ENCODE assay signal across 7 mouse cellular contexts in the genomic region with DNA sequence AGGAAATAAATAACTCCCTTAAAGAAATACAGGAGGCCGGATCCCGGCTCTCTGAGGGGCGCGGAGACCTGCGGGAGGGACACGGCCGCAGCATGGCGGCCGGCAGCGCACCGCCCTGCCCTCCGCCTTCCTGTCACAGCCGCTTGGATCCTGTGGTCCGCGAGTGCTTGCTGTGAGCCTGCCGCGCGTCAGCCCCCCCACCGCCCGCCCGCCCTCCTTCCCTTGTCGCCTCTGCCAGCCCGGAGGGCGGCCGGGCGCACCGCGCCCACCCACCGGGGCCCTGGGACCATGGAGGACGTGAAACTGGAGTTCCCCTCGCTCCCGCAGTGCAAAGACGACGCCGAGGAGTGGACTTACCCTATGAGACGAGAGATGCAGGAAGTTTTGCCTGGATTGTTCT. TPM values are rescaled to one million over a fixed set of nuclear protein-coding genes. Genes with fewer than 3 reads are reported as not detected.
DNase-seq lines count a peak whose midpoint lies in the region; ATAC-seq and TF ChIP-seq lines count a peak whose summit lies in the region.
"Not testable (repeated sequence)": the region's sequence is repeated elsewhere in the genome, so short reads cannot be mapped to it uniquely, and the experiment has no call there.

A gene (plus strand): TSS at position 35 of the 400 bp plus-strand sequence.

- DNase-seq in cerebellum, adult 2 months: peak; percentile 2 to 9
- peak; percentile 53 for DNase-seq in intestine, embryonic 14.5 days (ENCODE audit: low spot score)
- peak; percentile 38 for DNase-seq in retina, postnatal 1 day

- not testable (repeated sequence) for TF ChIP-seq POLR2A in cerebellum, adult 2 months (IDR thresholded peaks at IDR 0.05; ENCODE audit: borderline replicate concordance, insufficient read depth, low read length)

- H3K36me3 ChIP-seq in heart, embryonic 12.5 days; intestine, embryonic 14.5 days (ENCODE audit: control insufficient read depth, insufficient read depth, low read length); limb, embryonic 13.5 days: not testable (repeated sequence)

- peak; percentile 70; the same call in 1 of the 2 replicates for ATAC-seq in erythroid progenitor cell, adult 5-6 weeks (replicated peaks; ENCODE audit: low FRiP score, poor library complexity, severe bottlenecking)
- ATAC-seq in heart, embryonic 12.5 days (ENCODE audit: insufficient number of reproducible peaks, low FRiP score): peak; percentile 79
- peak; percentile 79; the same call in 1 of the 2 replicates for ATAC-seq in intestine, embryonic 14.5 days (replicated peaks; ENCODE audit: low FRiP score, low TSS enrichment, low read depth)
- ATAC-seq in limb, embryonic 13.5 days (ENCODE audit: low FRiP score, low read depth): peak; percentile 85
- peak; percentile 84 for ATAC-seq in megakaryocyte progenitor cell, adult 5-6 weeks (replicated peaks; ENCODE audit: poor library complexity)

- not testable (repeated sequence) for H3K4me3 ChIP-seq in cerebellum, adult 2 months (replicated peaks; ENCODE audit: insufficient read depth, low read depth, low read length)
- H3K4me3 ChIP-seq in heart, embryonic 12.5 days: peak within 1 kb of the TSS; percentile 40
- H3K4me3 ChIP-seq in intestine, embryonic 14.5 days (ENCODE audit: low read depth, low read length): peak within 1 kb of the TSS; percentile 13; the same call in 1 of the 2 replicates
- H3K4me3 ChIP-seq in limb, embryonic 13.5 days: peak within 1 kb of the TSS; percentile 31

- not testable (repeated sequence) for H3K27ac ChIP-seq in cerebellum, adult 2 months (ENCODE audit: insufficient read depth, low read length); heart, embryonic 12.5 days (ENCODE audit: poor library complexity, severe bottlenecking); intestine, embryonic 14.5 days (ENCODE audit: low read depth); limb, embryonic 13.5 days

- WGBS in cerebellum, adult 2 months: 4% methylated on average over 35 of the region's 36 CpGs
- 26% methylated on average over 19 of the region's 36 CpGs for WGBS in heart, embryonic 12.5 days
- 16% methylated on average over 22 of the region's 36 CpGs for WGBS in intestine, embryonic 14.5 days
- WGBS in limb, embryonic 13.5 days: 21% methylated on average over 33 of the region's 36 CpGs

- H3K9ac ChIP-seq in heart, embryonic 12.5 days; intestine, embryonic 14.5 days (ENCODE audit: low read length); limb, embryonic 13.5 days: not testable (repeated sequence)

- not testable (repeated sequence) for H3K27me3 ChIP-seq in cerebellum, adult 2 months (ENCODE audit: control insufficient read depth, insufficient read depth, low read length); heart, embryonic 12.5 days (replicated peaks); intestine, embryonic 14.5 days (replicated peaks; ENCODE audit: control insufficient read depth, insufficient read depth, low read length); limb, embryonic 13.5 days

- H3K4me2 ChIP-seq in heart, embryonic 12.5 days: peak within 1 kb of the TSS; percentile 50
- peak within 1 kb of the TSS; percentile 36 for H3K4me2 ChIP-seq in intestine, embryonic 14.5 days (ENCODE audit: low read length)
- H3K4me2 ChIP-seq in limb, embryonic 13.5 days (replicated peaks): peak within 1 kb of the TSS; percentile 51

- TF ChIP-seq CTCF in cerebellum, adult 2 months (IDR thresholded peaks at IDR 0.05; ENCODE audit: borderline replicate concordance, insufficient read depth, low read depth, low read length): not testable (repeated sequence)

- not testable (repeated sequence) for H3K4me1 ChIP-seq in cerebellum, adult 2 months (ENCODE audit: control insufficient read depth, insufficient read depth, low read length); heart, embryonic 12.5 days (replicated peaks); intestine, embryonic 14.5 days (replicated peaks; ENCODE audit: control insufficient read depth, insufficient read depth, low read length); limb, embryonic 13.5 days

- not testable (repeated sequence) for H3K9me3 ChIP-seq in heart, embryonic 12.5 days (replicated peaks); intestine, embryonic 14.5 days (ENCODE audit: control insufficient read depth, low read length); limb, embryonic 13.5 days

RNA-seq across cellular contexts. Expression of the gene that starts here (rescaled TPM):
- 0.29 and 0.43 TPM in 2 replicates for polyA plus RNA-seq in cerebellum, adult 2 months (2012; rRNA removed)
- 0.72 and 7.1 TPM in 2 replicates for total RNA-seq in erythroid progenitor cell, adult 5-6 weeks (2015; ENCODE audit: low replicate concordance)
- total RNA-seq in erythroid progenitor cell, adult 5-6 weeks (2017; ENCODE audit: low replicate concordance): 5.4 TPM in 1 of 2 replicates, not detected in the other
- 5.1 and 6.5 TPM in 2 replicates for polyA plus RNA-seq in heart, embryonic 12.5 days (2016; fragmentation: Nextera tagmentation; extraction: Ambion mirVana)
- polyA plus RNA-seq in intestine, embryonic 14.5 days (2014; fragmentation: Nextera tagmentation; extraction: Ambion mirVana): 3.2 and 4.5 TPM in 2 replicates
- 4.4 and 5.4 TPM in 2 replicates for polyA plus RNA-seq in limb, embryonic 13.5 days (2015; fragmentation: Nextera tagmentation; extraction: Ambion mirVana)
- total RNA-seq in megakaryocyte progenitor cell, adult 5-6 weeks (2015): 3.1 and 10.3 TPM in 2 replicates
- 1.8 and 4.5 TPM in 2 replicates for total RNA-seq in megakaryocyte progenitor cell, adult 5-6 weeks (2017)

Comparison
In these comparisons a context has a peak if more than half of its experiments do, and no peak if none do; other contexts are left out.
1. Peak in DNase-seq in cerebellum, adult 2 months; RNA of the gene not detected or under 1 TPM.